In genomic region chr11:32486621-32487020, GRCm38 (mm10) we compare ENCODE assay signal across 26 mouse cellular contexts. TPM values are rescaled to one million over a fixed set of nuclear protein-coding genes. Genes with fewer than 3 reads are reported as not detected.
DNase-seq lines count a peak whose midpoint lies in the region; ATAC-seq lines count a peak whose summit lies in the region.
"Had no signal": no experiment of that assay in that cellular context is flagged by ENCODE, and none has a peak within 500 bp of the region (broad histone marks: within the 10 kb centered on the region; RNA-seq: fewer than 3 reads in every experiment).

No protein-coding gene starts in this region.

- peaks cover 6% of the 10 kb centered on the region; the same call in 1 of the 2 replicates for H3K36me3 ChIP-seq in heart, embryonic 13.5 days
- H3K36me3 ChIP-seq: hindbrain, embryonic 12.5 days; neural tube, embryonic 12.5 days had no signal

- no peak for ATAC-seq in heart, embryonic 13.5 days (ENCODE audit: extremely low read depth, insufficient number of reproducible peaks, low FRiP score, low TSS enrichment)
- ATAC-seq: forebrain, postnatal 0 days had no signal

- peak overlapping the region; percentile 45; the same call in 1 of the 2 replicates for H3K27ac ChIP-seq in heart, embryonic 13.5 days (replicated peaks)
- H3K27ac ChIP-seq: forebrain, embryonic 10.5 days; hindbrain, embryonic 12.5 days; kidney, postnatal 0 days; liver, embryonic 14.5 days; neural tube, embryonic 12.5 days had no signal

- 22% methylated on average over 3 of the region's 3 CpGs for WGBS in heart, embryonic 13.5 days

- H3K9me3 ChIP-seq in heart, embryonic 13.5 days, result no peaks in the 10 kb centered on the region
- H3K9me3 ChIP-seq: forebrain, embryonic 10.5 days; hindbrain, embryonic 12.5 days; neural tube, embryonic 12.5 days had no signal

- no peak overlapping the region for H3K9ac ChIP-seq in heart, embryonic 13.5 days
- H3K9ac ChIP-seq: forebrain, postnatal 0 days; hindbrain, embryonic 12.5 days; liver, embryonic 14.5 days; lung, embryonic 14.5 days; neural tube, embryonic 12.5 days had no signal

- no peak overlapping the region for H3K4me2 ChIP-seq in heart, embryonic 13.5 days
- H3K4me2 ChIP-seq: heart, embryonic 11.5 days; hindbrain, embryonic 12.5 days; lung, embryonic 14.5 days; neural tube, embryonic 12.5 days had no signal

- DNase-seq in heart, postnatal 36 days, result no peak
- peak; percentile 60 for DNase-seq in CD4-positive, CD25-positive, alpha-beta regulatory T cell, adult 2 months (ENCODE audit: low read depth, low spot score)
- DNase-seq in forelimb bud, embryonic 11.5 days (ENCODE audit: low read depth, low spot score), result peak; percentile 4
- no peak for DNase-seq in lung, postnatal 10 days
- DNase-seq in cerebellum, postnatal 36 days, result no peak
- DNase-seq in left cerebral cortex, postnatal 25 days (ENCODE audit: low spot score in 2 of 2), result no peak
- DNase-seq: adrenal gland, postnatal 10 days; cerebellum, adult 9-10 months; forebrain, postnatal 0 days; heart, postnatal 14 days; kidney, adult 18-20 months; layer of hippocampus, adult 9-11 months; lung, embryonic 14.5 days; lung, postnatal 36 days; midbrain, embryonic 14.5 days had no signal

- no peak overlapping the region for H3K4me3 ChIP-seq in heart, embryonic 13.5 days
- H3K4me3 ChIP-seq: forebrain, embryonic 10.5 days; hindbrain, embryonic 12.5 days; neural tube, embryonic 12.5 days had no signal

- H3K27me3 ChIP-seq in heart, embryonic 13.5 days (replicated peaks), result no peaks in the 10 kb centered on the region
- H3K27me3 ChIP-seq: hindbrain, embryonic 12.5 days; neural tube, embryonic 12.5 days had no signal

- H3K4me1 ChIP-seq in heart, embryonic 13.5 days, result peaks cover 45% of the 10 kb centered on the region
- H3K4me1 ChIP-seq: forebrain, embryonic 10.5 days; hindbrain, embryonic 12.5 days had no signal

- intact Hi-C loops in heart, postnatal 36 days (cut with DNase I), result no loop called here
- intact Hi-C loops in left cerebral cortex, postnatal 25 days (cut with DNase I), result no loop called here

RNA-seq across cellular contexts. Expression of gene Ubtd2, which starts 31.5 kb away (rescaled TPM):
- polyA plus RNA-seq in heart, embryonic 13.5 days (2015; fragmentation: Nextera tagmentation; extraction: Ambion mirVana), result 26.5 and 26.8 TPM in 2 replicates
- total RNA-seq in heart, postnatal 36 days (2021), result 1 to 10 TPM; 4.7 to 7.0 TPM
- 10 to 100 TPM; 52.9 to 65.0 TPM for total RNA-seq in left cerebral cortex, postnatal 25 days (2021)

RNA-seq across cellular contexts. Expression of gene Efcab9, which starts 45.3 kb away (rescaled TPM):
- 0.25 TPM in 1 of 2 replicates, not detected in the other for polyA plus RNA-seq in heart, embryonic 13.5 days (2015; fragmentation: Nextera tagmentation; extraction: Ambion mirVana)
- under 1 TPM in 1 of 2 experiments, not detected in 1; 0.41 TPM for total RNA-seq in heart, postnatal 36 days (2021)
- 1 to 10 TPM; 1.6 to 1.7 TPM for total RNA-seq in left cerebral cortex, postnatal 25 days (2021)
- total RNA-seq: common myeloid progenitor, adult 5-6 weeks; forebrain, postnatal 0 days; megakaryocyte-erythroid progenitor cell, adult 5-6 weeks had no signal
- polyA plus RNA-seq: brain, embryonic 14.5 days; hindbrain, embryonic 12.5 days; large intestine, adult 2 months; midbrain, embryonic 14.5 days had no signal

RNA-seq across cellular contexts. Expression of gene Stk10, which starts 46.5 kb away (rescaled TPM):
- 2.3 and 2.6 TPM in 2 replicates for polyA plus RNA-seq in heart, embryonic 13.5 days (2015; fragmentation: Nextera tagmentation; extraction: Ambion mirVana)
- 1 to 10 TPM; 8.9 to 9.7 TPM for total RNA-seq in heart, postnatal 36 days (2021)
- 1 to 10 TPM; 5.5 to 6.6 TPM for total RNA-seq in left cerebral cortex, postnatal 25 days (2021)

Comparison
In these comparisons a context has a peak if more than half of its experiments do, and no peak if none do; other contexts are left out.
1. DNase-seq: peak in CD4-positive, CD25-positive, alpha-beta regulatory T cell, adult 2 months (single experiment) and forelimb bud, embryonic 11.5 days (single experiment); none in heart, postnatal 36 days (0 of 2), lung, postnatal 10 days (single experiment), cerebellum, postnatal 36 days (0 of 2) and left cerebral cortex, postnatal 25 days (0 of 2).
2. RNA of gene Ubtd2, which starts 31.5 kb away (total RNA-seq): 52.9 to 65.0 TPM in left cerebral cortex, postnatal 25 days; 4.7 to 7.0 TPM in heart, postnatal 36 days; every median in the first group is over 4 times any median in the second.